Mouse (Mus musculus) left cerebral cortex, postnatal 25 days (tissue): Measurements from ENCODE around the gene Pramel1. TPM values are rescaled to one million over a fixed set of nuclear protein-coding genes. Genes with fewer than 3 reads are reported as not detected.
"Not testable (repeated sequence)": the region's sequence is repeated elsewhere in the genome, so short reads cannot be mapped to it uniquely, and the experiment has no call there.

ENCODE experiments used
- DNase-seq, 2 experiments: peaks; one replicate each; pipeline ENCODE4 v3.0.0; 2022; ENCODE audit warnings: low spot score in 2 of 2, mixed read lengths in 1 of 2
- intact Hi-C: fragments of 180-260 bp; cut with DNase I; formaldehyde crosslinking; loops from one replicate; pipeline ENCODE4 v1.15.1; 2025
- total RNA-seq, 2 experiments: library from RNA; stranded (reverse); gene quantifications; 2 replicates each; pipeline ENCODE4 v1.2.3; 2021

The Pramel1 gene
- total RNA-seq, 2 experiments from 2014 or later: not detected

DNA sequence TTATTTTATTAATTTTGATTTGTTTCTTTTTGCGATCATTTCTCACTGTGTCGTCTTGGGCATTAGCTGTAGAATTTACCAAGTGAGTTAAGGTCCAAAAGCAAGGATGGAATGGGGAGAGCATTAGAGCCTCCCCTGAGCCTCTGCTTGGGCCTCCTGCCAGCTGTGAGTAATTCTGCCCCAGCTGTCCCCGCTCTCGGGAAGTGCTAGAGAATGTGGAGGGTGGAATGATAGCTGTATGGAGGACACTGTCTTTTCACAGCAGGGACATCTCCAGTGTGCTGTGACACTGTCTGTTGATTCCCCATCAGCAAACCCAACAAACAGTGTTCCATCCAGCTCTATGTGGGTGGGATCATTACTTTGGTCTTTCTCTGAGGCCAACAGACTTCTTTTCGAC lies 32.5 kb downstream of the Pramel1 start:
- intact Hi-C loops, DNase-seq: not testable (repeated sequence)

Other genes with a start within 250 kb of the Pramel1 start
- 10 to 100 TPM; 39.7 to 42.3 TPM for gene Prdm2, start 181.4 kb upstream of the Pramel1 start, total RNA-seq
- gene Pdpn, start 94.9 kb upstream of the Pramel1 start, total RNA-seq: 10 to 100 TPM; 14.7 to 15.9 TPM
- 1 to 10 TPM; 1.9 to 2.3 TPM for gene Lrrc38, start 44.7 kb upstream of the Pramel1 start, total RNA-seq
- 10 to 100 TPM; 11.7 to 12.6 TPM for gene Pramef8, start 18.0 kb downstream of the Pramel1 start, total RNA-seq
- gene Oog4, start 55.9 kb downstream of the Pramel1 start, total RNA-seq: not detected
- gene Gm13043, start 116.9 kb downstream of the Pramel1 start, total RNA-seq: not detected
- not detected for gene Gm13040, start 141.5 kb downstream of the Pramel1 start, total RNA-seq
- gene BC080695, start 157.3 kb downstream of the Pramel1 start, total RNA-seq: not detected
- gene Gm13057, start 157.3 kb downstream of the Pramel1 start, total RNA-seq: not detected
- not detected for gene Gm13083, start 220.6 kb downstream of the Pramel1 start, total RNA-seq